Mouse (Mus musculus): ENCODE data around the gene Cdcp2. TPM values are rescaled to one million over a fixed set of nuclear protein-coding genes. Genes with fewer than 3 reads are reported as not detected.
A peak's percentile ranks its signal among the peaks of the same experiment; 100 is the strongest.

Cdcp2 gene
- polyA plus RNA-seq, 1 experiment from 2014 or later, result not detected

GRCm38 (mm10) chr4:107138948-107139835 lies 42.5 kb downstream of the Cdcp2 start:
- peak overlapping the region; percentile 27 for H3K4me2 ChIP-seq (replicated peaks)
- peak overlapping the region; percentile 86 for H3K27ac ChIP-seq
- H3K9me3 ChIP-seq, result no peaks in the 10 kb centered on the region
- peaks cover 65% of the 10 kb centered on the region for H3K4me1 ChIP-seq (replicated peaks)
- no peaks in the 10 kb centered on the region for H3K36me3 ChIP-seq
- H3K9ac ChIP-seq (replicated peaks), result peak overlapping the region; percentile 29; the same call in 1 of the 2 replicates
- ATAC-seq, result peak; percentile 76
- WGBS, result 28% methylated on average over 37 of the region's 37 CpGs
- no peaks in the 10 kb centered on the region for H3K27me3 ChIP-seq
- no peak overlapping the region for H3K4me3 ChIP-seq (replicated peaks)

GRCm38 (mm10) chr4:107139836-107140631 lies 43.3 kb downstream of the Cdcp2 start:
- H3K27me3 ChIP-seq, result no peaks in the 10 kb centered on the region
- H3K36me3 ChIP-seq, result no peaks in the 10 kb centered on the region
- 61% methylated on average over 13 of the region's 13 CpGs for WGBS
- H3K9me3 ChIP-seq, result no peaks in the 10 kb centered on the region
- H3K27ac ChIP-seq, result peak overlapping the region; percentile 86
- peak overlapping the region; percentile 29; the same call in 1 of the 2 replicates for H3K9ac ChIP-seq (replicated peaks)
- H3K4me3 ChIP-seq (replicated peaks), result no peak overlapping the region
- H3K4me1 ChIP-seq (replicated peaks), result peaks cover 72% of the 10 kb centered on the region
- H3K4me2 ChIP-seq (replicated peaks), result peak overlapping the region; percentile 27; the same call in 1 of the 2 replicates
- peak; percentile 27; the same call in 1 of the 2 replicates for ATAC-seq

- no peaks in the 10 kb centered on the region for H3K9me3 ChIP-seq
- no peak overlapping the region for H3K4me3 ChIP-seq (replicated peaks)
- ATAC-seq, result no peak
- H3K4me2 ChIP-seq (replicated peaks), result no peak overlapping the region
- peaks cover 16% of the 10 kb centered on the region for H3K36me3 ChIP-seq
- peaks cover 41% of the 10 kb centered on the region for H3K4me1 ChIP-seq (replicated peaks)
- H3K27me3 ChIP-seq, result no peaks in the 10 kb centered on the region
- no peak overlapping the region for H3K9ac ChIP-seq (replicated peaks)
- H3K27ac ChIP-seq, result 0 out of 2 replicates have a peak overlapping the region, but pooled peaks have one; percentile 63
- 90% methylated on average over 8 of the region's 8 CpGs for WGBS
These were observed 46.8 kb downstream of the Cdcp2 start for GRCm38 (mm10) chr4:107143511-107143910.

GRCm38 (mm10) chr4:107150991-107151390 lies 54.3 kb downstream of the Cdcp2 start:
- no peak for ATAC-seq
- H3K4me2 ChIP-seq (replicated peaks), result no peak overlapping the region
- WGBS, result 82% methylated on average over 6 of the region's 6 CpGs
- H3K27ac ChIP-seq, result no peak overlapping the region
- H3K9ac ChIP-seq (replicated peaks), result no peak overlapping the region
- no peak overlapping the region for H3K4me3 ChIP-seq (replicated peaks)
- H3K4me1 ChIP-seq (replicated peaks), result 0 out of 2 replicates have a peak, but pooled peaks cover 4% of the 10 kb centered on the region
- H3K36me3 ChIP-seq, result peaks cover 19% of the 10 kb centered on the region
- no peaks in the 10 kb centered on the region for H3K27me3 ChIP-seq
- H3K9me3 ChIP-seq, result no peaks in the 10 kb centered on the region

DNA sequence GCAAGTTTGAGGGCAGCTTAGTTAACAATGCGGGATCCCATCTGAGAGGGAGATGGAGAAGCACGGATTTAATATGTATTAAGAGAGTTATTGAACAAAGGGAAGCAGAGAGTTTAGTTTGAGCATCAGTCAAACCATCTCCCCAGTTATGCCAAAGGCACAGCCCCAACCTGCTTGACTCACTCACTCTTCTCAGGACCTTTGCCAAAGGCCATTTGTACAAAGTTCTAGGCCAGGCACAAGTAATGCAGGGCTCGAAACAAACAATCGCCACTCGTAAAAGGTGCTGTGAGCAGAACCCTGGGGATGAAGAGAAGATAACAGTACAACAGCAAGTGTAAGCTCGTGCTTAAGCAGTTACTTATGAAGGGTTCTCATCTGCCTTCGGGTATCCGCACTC lies 55.9 kb downstream of the Cdcp2 start:
- Histone ChIP-seq H3K4me1 (replicated peaks) (0 out of 2 replicates have a peak, but pooled peaks cover 4% of the 10 kb centered on the region), H3K4me2 (replicated peaks) (no peak overlapping the region), H3K27me3 (no peaks in the 10 kb centered on the region), H3K9ac (replicated peaks) (no peak overlapping the region), H3K27ac (no peak overlapping the region), H3K9me3 (no peaks in the 10 kb centered on the region), H3K36me3 (peaks cover 16% of the 10 kb centered on the region), H3K4me3 (replicated peaks) (no peak overlapping the region)
- 82% methylated on average over 8 of the region's 8 CpGs for WGBS
- ATAC-seq, result no peak

- H3K36me3 ChIP-seq, result peaks cover 26% of the 10 kb centered on the region
- no peaks in the 10 kb centered on the region for H3K9me3 ChIP-seq
- H3K9ac ChIP-seq (replicated peaks), result no peak overlapping the region
- no peak overlapping the region for H3K4me2 ChIP-seq (replicated peaks)
- no peaks in the 10 kb centered on the region for H3K27me3 ChIP-seq
- H3K4me3 ChIP-seq (replicated peaks), result no peak overlapping the region
- ATAC-seq, result no peak
- 0 out of 2 replicates have a peak, but pooled peaks cover 4% of the 10 kb centered on the region for H3K4me1 ChIP-seq (replicated peaks)
- no peak overlapping the region for H3K27ac ChIP-seq
- 88% methylated on average over 4 of the region's 4 CpGs for WGBS
These were observed 60.3 kb downstream of the Cdcp2 start for GRCm38 (mm10) chr4:107156983-107157401.

DNA sequence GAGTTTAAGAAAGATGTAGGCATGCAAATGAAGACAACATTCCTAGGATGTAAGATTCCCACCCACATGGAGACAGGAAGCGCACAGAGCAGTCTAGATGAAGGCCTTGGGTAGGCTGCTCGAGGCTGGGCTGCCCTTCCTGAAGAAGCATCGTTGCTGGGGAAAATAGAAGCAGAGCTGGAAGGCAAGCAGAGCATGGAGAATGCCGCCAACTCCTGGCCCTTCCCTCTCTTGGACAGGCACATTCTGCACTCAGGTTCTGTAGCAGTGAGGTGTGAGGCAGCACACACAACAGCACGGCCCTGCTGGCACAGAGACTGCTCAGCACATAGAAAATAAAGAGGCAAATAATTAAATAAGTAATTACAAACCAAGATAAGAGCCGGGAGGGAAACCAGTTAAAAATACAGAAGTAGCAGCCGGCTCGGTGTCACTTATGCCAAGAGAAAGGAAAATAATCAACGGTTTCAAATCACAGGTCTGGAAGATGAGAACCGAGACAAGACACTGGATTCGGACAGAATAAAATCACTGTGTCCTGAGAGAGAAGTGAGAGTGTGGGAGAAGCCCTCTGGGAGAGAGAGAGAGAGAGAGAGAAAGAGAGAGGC lies 62.6 kb downstream of the Cdcp2 start:
- H3K36me3 ChIP-seq, result peaks cover 26% of the 10 kb centered on the region
- H3K4me1 ChIP-seq (replicated peaks), result peaks cover 5% of the 10 kb centered on the region
- H3K4me2 ChIP-seq (replicated peaks), result no peak overlapping the region
- no peaks in the 10 kb centered on the region for H3K27me3 ChIP-seq
- no peak overlapping the region for H3K4me3 ChIP-seq (replicated peaks)
- no peak overlapping the region for H3K9ac ChIP-seq (replicated peaks)
- ATAC-seq, result no peak
- H3K27ac ChIP-seq, result no peak overlapping the region
- 91% methylated on average over 11 of the region's 11 CpGs for WGBS
- H3K9me3 ChIP-seq, result no peaks in the 10 kb centered on the region

DNA sequence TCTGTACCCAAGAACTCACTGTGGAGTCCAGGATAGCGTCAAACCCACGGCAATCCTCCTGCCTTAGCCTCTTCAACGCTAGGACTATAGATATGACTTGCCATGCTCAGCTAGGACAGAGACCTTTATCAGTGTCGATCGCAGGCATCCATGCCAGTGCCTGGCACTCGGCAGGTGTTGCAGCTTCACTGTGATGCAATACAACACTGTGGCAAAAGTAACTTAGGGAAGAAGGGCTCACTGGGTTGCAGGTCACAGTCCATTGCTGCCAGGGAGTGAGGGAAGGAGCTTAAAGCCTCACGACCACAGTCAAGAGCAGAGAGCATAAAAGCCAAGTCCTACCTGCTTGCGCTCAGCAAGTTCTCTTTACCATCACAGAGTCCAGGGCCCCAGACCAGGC lies 63.5 kb downstream of the Cdcp2 start:
- Histone ChIP-seq H3K27ac (no peak overlapping the region), H3K4me3 (replicated peaks) (no peak overlapping the region), H3K4me1 (replicated peaks) (peaks cover 10% of the 10 kb centered on the region), H3K36me3 (peaks cover 26% of the 10 kb centered on the region), H3K4me2 (replicated peaks) (no peak overlapping the region), H3K27me3 (no peaks in the 10 kb centered on the region), H3K9ac (replicated peaks) (no peak overlapping the region), H3K9me3 (no peaks in the 10 kb centered on the region)
- WGBS, result 93% methylated on average over 8 of the region's 8 CpGs
- no peak for ATAC-seq

Other genes starting within 250 kb of the Cdcp2 start
- 192 and 229 TPM in 2 replicates for gene Ssbp3, start 186.2 kb upstream of the Cdcp2 start, polyA plus RNA-seq (2015; fragmentation: Nextera tagmentation; extraction: Ambion mirVana)
- gene Mrpl37, start 30.0 kb upstream of the Cdcp2 start, polyA plus RNA-seq (2015; fragmentation: Nextera tagmentation; extraction: Ambion mirVana), result 72.8 and 84.9 TPM in 2 replicates
- 3.5 and 4.2 TPM in 2 replicates for gene Cyb5rl, start 29.9 kb upstream of the Cdcp2 start, polyA plus RNA-seq (2015; fragmentation: Nextera tagmentation; extraction: Ambion mirVana)
- 377 and 395 TPM in 2 replicates for gene Tmem59, start 81.5 kb downstream of the Cdcp2 start, polyA plus RNA-seq (2015; fragmentation: Nextera tagmentation; extraction: Ambion mirVana)
- 28.4 and 45.1 TPM in 2 replicates for gene Tceanc2, start 82.2 kb downstream of the Cdcp2 start, polyA plus RNA-seq (2015; fragmentation: Nextera tagmentation; extraction: Ambion mirVana)
- not detected in 2 replicates for gene Ldlrad1, start 112.3 kb downstream of the Cdcp2 start, polyA plus RNA-seq (2015; fragmentation: Nextera tagmentation; extraction: Ambion mirVana)
- gene Lrrc42, start 156.6 kb downstream of the Cdcp2 start, polyA plus RNA-seq (2015; fragmentation: Nextera tagmentation; extraction: Ambion mirVana), result 54.9 and 56.5 TPM in 2 replicates
- gene Hspb11, start 156.7 kb downstream of the Cdcp2 start, polyA plus RNA-seq (2015; fragmentation: Nextera tagmentation; extraction: Ambion mirVana), result 34.9 and 39.6 TPM in 2 replicates
- gene Dio1, start 210.3 kb downstream of the Cdcp2 start, polyA plus RNA-seq (2015; fragmentation: Nextera tagmentation; extraction: Ambion mirVana), result 0.13 TPM in 1 of 2 replicates, not detected in the other
- 52.8 and 53.9 TPM in 2 replicates for gene Yipf1, start 217.5 kb downstream of the Cdcp2 start, polyA plus RNA-seq (2015; fragmentation: Nextera tagmentation; extraction: Ambion mirVana)

All from midbrain, embryonic 13.5 days (tissue).